Mouse (Mus musculus) gastrocnemius, adult 18-20 months (tissue): ENCODE measurements around the gene Dnajb11. TPM values are rescaled to one million over a fixed set of nuclear protein-coding genes. Genes with fewer than 3 reads are reported as not detected.

Experiments used
- DNase-seq: peaks from one replicate; pipeline ENCODE4 v3.0.0; 2021; ENCODE audit warnings: low spot score
- long read RNA-seq, 2 experiments: library from polyadenylated mRNA; stranded (forward); transcript quantifications; one replicate each; pipeline ENCODE4 v2.0.0; 2021
- total RNA-seq, 2 experiments: library from RNA; stranded (reverse); gene quantifications; 2 replicates each; pipeline ENCODE4 v1.2.3; 2021

Dnajb11 gene
- 10 to 100 TPM; 36.7 to 37.4 TPM for total RNA-seq
- long read RNA-seq, experiment 1, transcript Dnajb11-201 (10 exons, 1,927 nt) = major isoform, 94 of 100 reads
- long read RNA-seq, experiment 1, partial matches to known transcripts = 3 of 100 reads
- long read RNA-seq, experiment 1, other reads (novel, unspliced or antisense) = 1 of 100 reads
- long read RNA-seq, experiment 2, transcript Dnajb11-201 (10 exons, 1,927 nt) = major isoform, 91 of 93 reads
- long read RNA-seq, experiment 2, partial matches to known transcripts = 1 of 93 reads
- long read RNA-seq, experiment 2, other reads (novel, unspliced or antisense) = 1 of 93 reads

GRCm38 (mm10) chr16:22857431-22858113 is at the start of gene Dnajb11, which contains the start of gene Tbccd1:
TSS of gene Dnajb11 (plus strand) at chr16:22857845.
TSS of gene Tbccd1 (minus strand) at chr16:22857669.
- DNase-seq = peak; percentile 98

GRCm38 (mm10) chr16:22811477-22811876 is 46.2 kb upstream of the Dnajb11 start, which contains the start of gene Crygs:
TSS of gene Crygs (minus strand) at chr16:22811577.
- DNase-seq = no peak

GRCm38 (mm10) chr16:22820731-22821130 is 36.9 kb upstream of the Dnajb11 start:
- no peak for DNase-seq

GRCm38 (mm10) chr16:22832932-22833525 is 24.6 kb upstream of the Dnajb11 start:
- no peak for DNase-seq

- DNase-seq = no peak
Measured at GRCm38 (mm10) chr16:22839146-22839857, 18.3 kb upstream of the Dnajb11 start.

- DNase-seq = no peak
Measured at GRCm38 (mm10) chr16:22842871-22843270, 14.8 kb upstream of the Dnajb11 start.

GRCm38 (mm10) chr16:22844061-22844801 is 13.4 kb upstream of the Dnajb11 start:
- DNase-seq = peak; percentile 64

GRCm38 (mm10) chr16:22844834-22845233 is 12.8 kb upstream of the Dnajb11 start:
- DNase-seq = no peak

GRCm38 (mm10) chr16:22845481-22845880 is 12.2 kb upstream of the Dnajb11 start:
- no peak for DNase-seq

- no peak for DNase-seq
Measured at GRCm38 (mm10) chr16:22847686-22848085, 10.0 kb upstream of the Dnajb11 start.

GRCm38 (mm10) chr16:22848331-22848730 is 9.3 kb upstream of the Dnajb11 start:
- DNase-seq = no peak

- DNase-seq = no peak
Measured at GRCm38 (mm10) chr16:22852709-22853108, 4.9 kb upstream of the Dnajb11 start.

- no peak for DNase-seq
Measured at GRCm38 (mm10) chr16:22856773-22857172, 872 bp upstream of the Dnajb11 start.

GRCm38 (mm10) chr16:22872397-22872796 is 14.8 kb downstream of the Dnajb11 start:
- no peak for DNase-seq

GRCm38 (mm10) chr16:22873369-22873768 is 15.7 kb downstream of the Dnajb11 start:
- no peak for DNase-seq

GRCm38 (mm10) chr16:22876218-22877043 is 18.8 kb downstream of the Dnajb11 start:
- DNase-seq = peak; percentile 6

GRCm38 (mm10) chr16:22877660-22878390 is 20.2 kb downstream of the Dnajb11 start:
- DNase-seq = no peak

GRCm38 (mm10) chr16:22878716-22879115 is 21.1 kb downstream of the Dnajb11 start:
- no peak for DNase-seq

GRCm38 (mm10) chr16:22879945-22880595 is 22.4 kb downstream of the Dnajb11 start:
- no peak for DNase-seq
